Mouse (Mus musculus): ENCODE results near the gene Ip6k2. TPM values are rescaled to one million over a fixed set of nuclear protein-coding genes. Genes with fewer than 3 reads are reported as not detected.

Gene Ip6k2
- polyA plus RNA-seq, 1 experiment, result 163 TPM

DNA sequence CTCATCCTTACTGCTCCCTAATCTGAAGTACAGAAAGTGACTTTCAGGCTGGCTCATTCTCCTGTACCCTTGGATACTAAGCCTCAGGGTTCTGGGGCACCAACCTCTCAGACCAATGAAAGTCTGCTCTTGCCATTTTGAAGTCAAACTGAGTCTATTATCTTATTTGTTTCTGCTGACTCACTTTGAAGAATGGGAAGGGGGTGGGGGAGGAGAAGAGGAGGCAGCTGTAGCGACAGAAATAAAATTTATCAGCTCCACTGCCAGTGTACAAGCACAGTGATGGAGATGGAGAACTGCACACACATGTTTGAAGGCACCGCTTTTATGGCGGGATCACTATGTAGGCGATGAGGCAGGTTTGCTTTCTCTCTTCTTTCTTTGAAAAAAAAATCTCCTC, 6.3 kb upstream of the Ip6k2 start:
- no peak overlapping the region for H3K27ac ChIP-seq (ENCODE audit: control insufficient read depth, insufficient read depth, low read length)
- no peaks in the 10 kb centered on the region for H3K4me1 ChIP-seq (replicated peaks; ENCODE audit: control insufficient read depth, insufficient read depth, low read length)
- DNase-seq, result no peak
- no peaks in the 10 kb centered on the region for H3K27me3 ChIP-seq (ENCODE audit: control insufficient read depth, insufficient read depth, low read length)
- H3K36me3 ChIP-seq (ENCODE audit: control insufficient read depth, insufficient read depth, low read length), result no peaks in the 10 kb centered on the region
- 87% methylated on average over 4 of the region's 4 CpGs for WGBS
- H3K4me3 ChIP-seq (ENCODE audit: control insufficient read depth, insufficient read depth, low read length), result no peak overlapping the region
- no peak for TF ChIP-seq POLR2A (IDR thresholded peaks at IDR 0.05; ENCODE audit: control insufficient read depth, extremely low read depth, insufficient read depth, low read length, poor library complexity)
- no peak for TF ChIP-seq CTCF (IDR thresholded peaks at IDR 0.05; ENCODE audit: borderline replicate concordance, control insufficient read depth, extremely low read depth, insufficient read depth, low read length, poor library complexity)

DNA sequence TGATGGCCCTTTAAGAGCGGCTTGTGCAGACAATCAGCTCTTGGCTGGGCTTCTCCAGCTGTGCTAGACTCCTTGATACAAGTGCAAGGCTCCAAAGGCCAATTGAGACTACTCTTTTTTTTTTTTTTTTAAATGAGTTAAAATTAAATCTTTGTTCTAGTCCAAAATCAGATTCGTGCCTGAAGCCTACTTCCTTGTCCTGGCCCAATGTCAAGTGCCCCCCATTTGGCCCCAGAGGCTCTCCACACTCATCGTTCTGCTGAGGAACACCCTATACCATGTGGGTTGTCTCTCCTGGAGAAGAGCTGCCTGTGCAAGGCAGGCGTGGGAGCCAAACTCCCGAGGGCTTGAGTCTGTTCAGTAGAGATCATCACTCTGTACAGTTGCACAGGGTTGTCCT, 2.6 kb upstream of the Ip6k2 start:
- H3K36me3 ChIP-seq (ENCODE audit: control insufficient read depth, insufficient read depth, low read length), result no peaks in the 10 kb centered on the region
- no peaks in the 10 kb centered on the region for H3K27me3 ChIP-seq (ENCODE audit: control insufficient read depth, insufficient read depth, low read length)
- TF ChIP-seq POLR2A (IDR thresholded peaks at IDR 0.05; ENCODE audit: control insufficient read depth, extremely low read depth, insufficient read depth, low read length, poor library complexity), result no peak
- no peak for TF ChIP-seq CTCF (IDR thresholded peaks at IDR 0.05; ENCODE audit: borderline replicate concordance, control insufficient read depth, extremely low read depth, insufficient read depth, low read length, poor library complexity)
- 74% methylated on average over 5 of the region's 5 CpGs for WGBS
- H3K27ac ChIP-seq (ENCODE audit: control insufficient read depth, insufficient read depth, low read length), result no peak overlapping the region
- H3K4me1 ChIP-seq (replicated peaks; ENCODE audit: control insufficient read depth, insufficient read depth, low read length), result peaks cover 6% of the 10 kb centered on the region
- no peak for DNase-seq
- no peak overlapping the region for H3K4me3 ChIP-seq (ENCODE audit: control insufficient read depth, insufficient read depth, low read length)

DNA sequence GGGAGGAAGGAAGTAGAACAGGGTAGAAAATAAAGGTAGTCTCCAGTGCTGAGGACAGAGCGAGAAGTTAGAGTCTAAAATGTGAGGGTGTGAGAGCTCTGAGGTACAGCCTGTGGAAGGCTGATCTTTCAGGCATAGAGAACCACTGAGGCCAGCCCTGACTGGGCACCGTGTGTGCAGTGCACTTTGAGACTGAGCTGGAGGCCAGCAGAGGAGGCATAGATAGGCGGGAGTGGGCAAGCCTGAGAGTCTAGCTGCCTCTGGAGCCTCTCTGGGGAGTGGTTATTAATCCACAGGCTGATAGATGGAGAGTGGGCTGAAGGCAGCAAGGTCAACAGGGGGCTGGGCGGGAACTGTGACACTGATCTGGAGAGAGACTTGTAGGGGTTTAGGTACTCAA, 1.7 kb upstream of the Ip6k2 start:
- Histone ChIP-seq H3K36me3 (ENCODE audit: control insufficient read depth, insufficient read depth, low read length) (no peaks in the 10 kb centered on the region), H3K4me1 (replicated peaks; ENCODE audit: control insufficient read depth, insufficient read depth, low read length) (peaks cover 8% of the 10 kb centered on the region), H3K27me3 (ENCODE audit: control insufficient read depth, insufficient read depth, low read length) (no peaks in the 10 kb centered on the region), H3K4me3 (ENCODE audit: control insufficient read depth, insufficient read depth, low read length) (no peak overlapping the region), H3K27ac (ENCODE audit: control insufficient read depth, insufficient read depth, low read length) (no peak overlapping the region)
- TF ChIP-seq CTCF (IDR thresholded peaks at IDR 0.05; ENCODE audit: borderline replicate concordance, control insufficient read depth, extremely low read depth, insufficient read depth, low read length, poor library complexity), result no peak
- DNase-seq, result no peak
- WGBS, result 92% methylated on average over 4 of the region's 4 CpGs

DNA sequence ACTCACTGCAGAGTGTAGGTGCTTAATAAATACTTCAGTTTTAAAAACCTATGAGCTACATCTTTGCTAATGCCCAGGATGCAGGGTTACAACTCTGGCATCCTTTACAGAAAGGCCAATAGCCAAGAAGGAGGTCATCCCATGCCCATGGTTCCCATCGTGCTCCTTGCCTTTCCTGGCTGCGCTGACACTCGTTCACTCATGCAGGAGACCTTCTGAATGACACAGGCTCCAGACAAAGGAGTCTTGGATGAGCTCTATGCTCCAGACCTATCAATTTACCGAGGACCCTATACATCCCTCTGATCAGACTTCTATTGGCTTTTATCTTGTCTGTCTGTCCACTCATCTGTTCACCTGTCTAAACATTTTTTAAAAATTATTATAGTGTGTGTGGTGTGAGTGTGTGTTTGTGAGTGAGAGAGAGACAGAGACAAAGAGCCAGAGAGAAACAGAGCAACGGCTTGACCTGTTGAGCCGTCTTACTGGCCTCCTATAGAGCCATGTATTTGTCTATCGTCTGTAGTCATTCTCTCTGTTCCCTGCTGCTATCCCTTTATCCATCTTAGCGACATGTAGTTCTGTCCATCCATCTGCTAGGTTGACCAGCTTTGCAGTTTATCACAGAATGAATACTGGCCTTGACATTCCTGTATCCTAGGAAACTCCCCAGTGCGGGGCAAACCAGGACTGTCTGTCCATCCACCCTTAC, 604 bp upstream of the Ip6k2 start:
- 69% methylated on average over 9 of the region's 9 CpGs for WGBS
- Histone ChIP-seq H3K27ac (ENCODE audit: control insufficient read depth, insufficient read depth, low read length) (no peak overlapping the region), H3K4me3 (ENCODE audit: control insufficient read depth, insufficient read depth, low read length) (peak overlapping the region; percentile 100), H3K4me1 (replicated peaks; ENCODE audit: control insufficient read depth, insufficient read depth, low read length) (peaks cover 12% of the 10 kb centered on the region), H3K27me3 (ENCODE audit: control insufficient read depth, insufficient read depth, low read length) (no peaks in the 10 kb centered on the region), H3K36me3 (ENCODE audit: control insufficient read depth, insufficient read depth, low read length) (no peaks in the 10 kb centered on the region)
- DNase-seq, result no peak
- no peak for TF ChIP-seq CTCF (IDR thresholded peaks at IDR 0.05; ENCODE audit: borderline replicate concordance, control insufficient read depth, extremely low read depth, insufficient read depth, low read length, poor library complexity)
- no peak for TF ChIP-seq POLR2A (IDR thresholded peaks at IDR 0.05; ENCODE audit: control insufficient read depth, extremely low read depth, insufficient read depth, low read length, poor library complexity)

DNA sequence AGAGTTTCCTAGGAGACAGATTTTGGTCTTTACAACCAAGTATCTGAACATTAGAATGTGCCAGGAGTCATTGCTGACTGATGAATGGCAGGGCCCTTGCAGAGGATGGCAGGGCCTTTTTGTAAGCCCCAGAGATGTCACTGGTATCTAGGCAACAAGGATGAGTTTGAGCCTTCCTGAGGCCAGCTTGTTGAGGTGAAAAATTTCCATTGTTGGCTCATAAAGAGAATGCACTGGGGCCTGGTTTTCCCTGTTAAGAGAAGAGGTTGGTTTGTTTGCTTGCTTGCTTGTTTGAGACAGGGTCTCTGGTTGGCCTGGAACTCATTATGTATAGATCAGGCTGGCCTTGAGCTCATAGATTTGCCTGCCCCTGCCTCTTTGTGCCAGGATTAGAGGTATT, 1.8 kb downstream of the Ip6k2 start:
- TF ChIP-seq POLR2A (IDR thresholded peaks at IDR 0.05; ENCODE audit: control insufficient read depth, extremely low read depth, insufficient read depth, low read length, poor library complexity) (no peak), CTCF (IDR thresholded peaks at IDR 0.05; ENCODE audit: borderline replicate concordance, control insufficient read depth, extremely low read depth, insufficient read depth, low read length, poor library complexity) (no peak)
- no peak overlapping the region for H3K27ac ChIP-seq (ENCODE audit: control insufficient read depth, insufficient read depth, low read length)
- no peak overlapping the region for H3K4me3 ChIP-seq (ENCODE audit: control insufficient read depth, insufficient read depth, low read length)
- H3K36me3 ChIP-seq (ENCODE audit: control insufficient read depth, insufficient read depth, low read length), result no peaks in the 10 kb centered on the region
- no peaks in the 10 kb centered on the region for H3K27me3 ChIP-seq (ENCODE audit: control insufficient read depth, insufficient read depth, low read length)
- peaks cover 12% of the 10 kb centered on the region for H3K4me1 ChIP-seq (replicated peaks; ENCODE audit: control insufficient read depth, insufficient read depth, low read length)
- no peak for DNase-seq

DNA sequence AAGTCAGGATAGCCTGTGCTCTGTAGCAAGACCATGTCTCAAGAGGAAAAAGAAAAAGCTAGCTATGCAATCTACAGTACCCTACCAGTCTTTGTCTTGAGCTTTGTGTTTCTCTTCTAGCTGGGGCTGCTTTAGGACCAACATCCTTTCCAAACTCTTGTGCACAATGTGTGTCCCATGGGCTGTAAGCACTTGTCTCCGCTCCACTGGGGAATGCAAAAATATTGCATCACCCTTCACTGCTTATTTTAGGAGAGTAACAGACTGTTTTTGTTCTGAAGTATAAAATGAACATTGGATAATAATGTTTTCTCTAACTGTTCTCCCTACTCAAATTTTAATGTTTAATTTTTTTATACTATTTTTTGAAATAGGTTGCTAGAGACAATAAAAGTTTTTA, 2.9 kb downstream of the Ip6k2 start:
- WGBS, result 92% methylated on average over 1 of the region's 1 CpGs
- H3K36me3 ChIP-seq (ENCODE audit: control insufficient read depth, insufficient read depth, low read length), result no peaks in the 10 kb centered on the region
- no peak overlapping the region for H3K27ac ChIP-seq (ENCODE audit: control insufficient read depth, insufficient read depth, low read length)
- TF ChIP-seq CTCF (IDR thresholded peaks at IDR 0.05; ENCODE audit: borderline replicate concordance, control insufficient read depth, extremely low read depth, insufficient read depth, low read length, poor library complexity) (no peak), POLR2A (IDR thresholded peaks at IDR 0.05; ENCODE audit: control insufficient read depth, extremely low read depth, insufficient read depth, low read length, poor library complexity) (no peak)
- peaks cover 17% of the 10 kb centered on the region for H3K4me1 ChIP-seq (replicated peaks; ENCODE audit: control insufficient read depth, insufficient read depth, low read length)
- H3K27me3 ChIP-seq (ENCODE audit: control insufficient read depth, insufficient read depth, low read length), result no peaks in the 10 kb centered on the region
- no peak overlapping the region for H3K4me3 ChIP-seq (ENCODE audit: control insufficient read depth, insufficient read depth, low read length)
- no peak for DNase-seq

DNA sequence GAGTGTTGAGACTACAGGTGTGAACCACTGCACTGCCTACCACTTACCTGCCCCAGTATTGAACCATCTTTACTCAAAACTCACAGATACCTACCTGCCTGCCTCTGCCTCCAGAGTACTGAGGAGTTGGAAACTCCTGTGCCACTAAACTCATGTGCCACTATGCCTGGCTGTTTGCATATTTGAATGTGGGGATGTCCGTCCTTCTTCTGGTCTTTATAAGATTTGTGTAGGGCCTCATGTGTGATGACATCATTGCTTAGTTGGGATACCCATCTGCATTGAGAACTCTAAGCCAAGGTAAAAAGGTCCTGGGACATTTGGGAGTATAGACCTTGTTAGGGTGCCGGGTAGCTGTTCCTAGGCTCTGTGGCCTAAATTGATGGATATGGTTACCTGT, 3.5 kb downstream of the Ip6k2 start:
- no peaks in the 10 kb centered on the region for H3K36me3 ChIP-seq (ENCODE audit: control insufficient read depth, insufficient read depth, low read length)
- WGBS, result 94% methylated on average over 2 of the region's 2 CpGs
- no peak overlapping the region for H3K4me3 ChIP-seq (ENCODE audit: control insufficient read depth, insufficient read depth, low read length)
- H3K27me3 ChIP-seq (ENCODE audit: control insufficient read depth, insufficient read depth, low read length), result no peaks in the 10 kb centered on the region
- H3K27ac ChIP-seq (ENCODE audit: control insufficient read depth, insufficient read depth, low read length), result no peak overlapping the region
- DNase-seq, result no peak
- TF ChIP-seq CTCF (IDR thresholded peaks at IDR 0.05; ENCODE audit: borderline replicate concordance, control insufficient read depth, extremely low read depth, insufficient read depth, low read length, poor library complexity), result no peak
- peaks cover 21% of the 10 kb centered on the region for H3K4me1 ChIP-seq (replicated peaks; ENCODE audit: control insufficient read depth, insufficient read depth, low read length)

Measured in thymus, adult 2 months (tissue).